In genomic region chr8:84945633-84946527, GRCm38 (mm10) we compare ENCODE assay signal across 9 mouse cellular contexts. TPM values are rescaled to one million over a fixed set of nuclear protein-coding genes. Genes with fewer than 3 reads are reported as not detected.
DNase-seq lines count a peak whose midpoint lies in the region; ATAC-seq and TF ChIP-seq lines count a peak whose summit lies in the region.
"Had no signal": no experiment of that assay in that cellular context is flagged by ENCODE, and none has a peak within 500 bp of the region (broad histone marks: within the 10 kb centered on the region; RNA-seq: fewer than 3 reads in every experiment).

No protein-coding gene starts in this region.

- H3K4me1 ChIP-seq in liver, embryonic 16.5 days (ENCODE audit: control insufficient read depth, low read depth, low read length) = peaks cover 13% of the 10 kb centered on the region

- no peaks in the 10 kb centered on the region for H3K9me3 ChIP-seq in liver, embryonic 16.5 days (replicated peaks; ENCODE audit: control insufficient read depth, low read length)

- peak; percentile 25; the same call in 1 of the 2 replicates for TF ChIP-seq CTCF in gastrocnemius, adult 2 months (IDR thresholded peaks at IDR 0.05)

- DNase-seq in gastrocnemius, adult 2 months = no peak
- DNase-seq in gastrocnemius, postnatal 4 days (ENCODE audit: low spot score in 2 of 2) = no peak
- peak; percentile 26 for DNase-seq in thymus, postnatal 14 days
- DNase-seq in thymus, postnatal 0 days (ENCODE audit: low spot score) = no peak
- DNase-seq in frontal cortex, postnatal 36 days (ENCODE audit: low spot score in 2 of 2) = peak; percentile 42 to 49
- DNase-seq in testis, postnatal 14 days (ENCODE audit: low spot score) = peak; percentile 59
- no peak for DNase-seq in kidney, adult 11 months

- no peak overlapping the region for H3K9ac ChIP-seq in liver, embryonic 16.5 days (ENCODE audit: low read depth, low read length)

- peak overlapping the region; percentile 36 for H3K4me2 ChIP-seq in liver, embryonic 16.5 days (ENCODE audit: low read depth, low read length)

- peaks cover 76% of the 10 kb centered on the region for H3K27me3 ChIP-seq in liver, embryonic 16.5 days (ENCODE audit: control insufficient read depth, insufficient read depth, low read depth, low read length)

- no peak for ATAC-seq in liver, embryonic 16.5 days (ENCODE audit: low read depth)

- intact Hi-C loops in gastrocnemius, adult 2 months (cut with DNase I) = no loop called here

- no peaks in the 10 kb centered on the region for H3K36me3 ChIP-seq in liver, embryonic 16.5 days (ENCODE audit: control insufficient read depth, insufficient read depth)

- no peak overlapping the region for H3K27ac ChIP-seq in gastrocnemius, adult 2 months
- H3K27ac ChIP-seq in liver, embryonic 16.5 days (ENCODE audit: low read length) = no peak overlapping the region

- H3K4me3 ChIP-seq in gastrocnemius, adult 2 months = peak overlapping the region; percentile 67
- H3K4me3 ChIP-seq in liver, embryonic 16.5 days (ENCODE audit: low read depth, low read length) = peak overlapping the region; percentile 24

- under 1% methylated on average over 38 of the region's 67 CpGs for WGBS in liver, embryonic 16.5 days (ENCODE audit: insufficient replicate concordance)

RNA-seq across cellular contexts. Expression of gene Rtbdn, which starts 0.9 kb away (rescaled TPM):
- total RNA-seq in gastrocnemius, adult 2 months (2021) = not detected
- total RNA-seq in gastrocnemius, postnatal 4 days (2021) = not detected
- 0.10 and 0.23 TPM in 2 replicates for polyA plus RNA-seq in thymus, postnatal 0 days (2015; fragmentation: Nextera tagmentation; extraction: Ambion mirVana)
- polyA plus RNA-seq in liver, embryonic 16.5 days (2015; fragmentation: Nextera tagmentation; extraction: Ambion mirVana) = 0.20 and 0.44 TPM in 2 replicates
- polyA plus RNA-seq: spleen, adult 2 months had no signal

RNA-seq across cellular contexts. Expression of gene Mast1, which starts 8.7 kb away (rescaled TPM):
- under 1 TPM in 1 of 2 experiments, not detected in 1; 0.17 TPM for total RNA-seq in gastrocnemius, adult 2 months (2021)
- total RNA-seq in gastrocnemius, postnatal 4 days (2021) = under 1 TPM in 1 of 2 experiments, not detected in 1; 0.07 TPM
- 0.08 and 0.22 TPM in 2 replicates for polyA plus RNA-seq in thymus, postnatal 0 days (2015; fragmentation: Nextera tagmentation; extraction: Ambion mirVana)
- polyA plus RNA-seq in liver, embryonic 16.5 days (2015; fragmentation: Nextera tagmentation; extraction: Ambion mirVana) = 0.09 and 0.15 TPM in 2 replicates

RNA-seq across cellular contexts. Expression of gene Gm49661, which starts 23.4 kb away (rescaled TPM):
- not detected for total RNA-seq in gastrocnemius, adult 2 months (2021)
- 1 to 10 TPM in 1 of 2 experiments, not detected in 1; 2.0 TPM for total RNA-seq in gastrocnemius, postnatal 4 days (2021)
- not detected in 2 replicates for polyA plus RNA-seq in thymus, postnatal 0 days (2015; fragmentation: Nextera tagmentation; extraction: Ambion mirVana)
- polyA plus RNA-seq in liver, embryonic 16.5 days (2015; fragmentation: Nextera tagmentation; extraction: Ambion mirVana) = 0.45 and 1.4 TPM in 2 replicates
- polyA plus RNA-seq: spleen, adult 2 months had no signal

RNA-seq across cellular contexts. Expression of gene Prdx2, which starts 23.5 kb away (rescaled TPM):
- 100 to 1,000 TPM; 151 to 245 TPM for total RNA-seq in gastrocnemius, adult 2 months (2021)
- total RNA-seq in gastrocnemius, postnatal 4 days (2021) = 100 to 1,000 TPM; 317 to 327 TPM
- 450 and 476 TPM in 2 replicates for polyA plus RNA-seq in thymus, postnatal 0 days (2015; fragmentation: Nextera tagmentation; extraction: Ambion mirVana)
- 1,724 and 1,773 TPM in 2 replicates for polyA plus RNA-seq in liver, embryonic 16.5 days (2015; fragmentation: Nextera tagmentation; extraction: Ambion mirVana)

RNA-seq across cellular contexts. Expression of gene Rnaseh2a, which starts 23.7 kb away (rescaled TPM):
- 10 to 100 TPM; 22.1 to 25.9 TPM for total RNA-seq in gastrocnemius, adult 2 months (2021)
- total RNA-seq in gastrocnemius, postnatal 4 days (2021) = 10 to 100 TPM; 38.7 to 45.2 TPM
- 150 TPM in 2 replicates for polyA plus RNA-seq in thymus, postnatal 0 days (2015; fragmentation: Nextera tagmentation; extraction: Ambion mirVana)
- polyA plus RNA-seq in liver, embryonic 16.5 days (2015; fragmentation: Nextera tagmentation; extraction: Ambion mirVana) = 91.6 and 98.1 TPM in 2 replicates

Comparison
In these comparisons a context has a peak if more than half of its experiments do, and no peak if none do; other contexts are left out.
1. DNase-seq: peak in thymus, postnatal 14 days (single experiment), frontal cortex, postnatal 36 days (2 of 2) and testis, postnatal 14 days (single experiment); none in gastrocnemius, adult 2 months (single experiment), gastrocnemius, postnatal 4 days (0 of 2), thymus, postnatal 0 days (single experiment) and kidney, adult 11 months (single experiment).